Mouse (Mus musculus): Measurements from ENCODE around the gene Sugct.

Sugct gene

DNA sequence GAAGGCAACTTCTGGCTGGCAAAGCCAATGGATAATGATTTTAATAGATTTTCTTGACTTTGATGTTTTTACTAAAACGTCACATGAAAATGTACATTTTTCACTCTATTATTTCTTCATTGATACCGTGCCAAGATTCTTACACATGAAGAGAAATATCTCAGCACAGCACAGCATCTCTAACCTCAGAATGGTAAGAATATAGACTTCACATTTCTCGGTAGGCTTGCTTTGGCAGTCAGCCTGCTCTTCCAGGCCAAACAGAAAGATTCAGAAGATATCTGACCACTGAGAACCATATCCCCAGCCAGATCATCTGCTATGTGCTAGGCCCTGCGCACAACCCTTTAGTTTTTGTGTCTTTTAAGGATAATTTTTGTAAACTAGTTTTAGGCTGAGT lies 657.0 kb downstream of the Sugct start:
- DNase-seq (ENCODE audit: low read depth, low spot score), result no peak

DNA sequence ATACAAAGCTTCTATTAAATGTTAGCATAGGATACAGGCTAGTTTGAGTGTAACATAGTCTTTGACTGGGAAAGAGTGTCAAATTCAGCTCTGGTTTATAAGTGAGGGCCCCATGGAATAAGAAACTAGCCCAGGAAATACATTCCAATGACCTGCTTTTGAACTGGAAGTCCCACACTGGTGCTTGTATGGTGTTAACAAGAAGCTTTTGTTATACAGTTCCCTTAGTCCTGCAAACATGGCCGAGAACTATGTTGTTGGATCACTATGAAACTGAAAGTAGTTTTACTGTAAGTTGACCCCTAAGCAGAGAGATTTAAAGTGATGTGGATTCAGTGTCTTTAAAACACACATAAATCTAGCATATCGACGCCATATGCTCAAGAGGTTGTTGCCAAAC lies 657.5 kb downstream of the Sugct start:
- no peak for DNase-seq (ENCODE audit: low read depth, low spot score)

DNA sequence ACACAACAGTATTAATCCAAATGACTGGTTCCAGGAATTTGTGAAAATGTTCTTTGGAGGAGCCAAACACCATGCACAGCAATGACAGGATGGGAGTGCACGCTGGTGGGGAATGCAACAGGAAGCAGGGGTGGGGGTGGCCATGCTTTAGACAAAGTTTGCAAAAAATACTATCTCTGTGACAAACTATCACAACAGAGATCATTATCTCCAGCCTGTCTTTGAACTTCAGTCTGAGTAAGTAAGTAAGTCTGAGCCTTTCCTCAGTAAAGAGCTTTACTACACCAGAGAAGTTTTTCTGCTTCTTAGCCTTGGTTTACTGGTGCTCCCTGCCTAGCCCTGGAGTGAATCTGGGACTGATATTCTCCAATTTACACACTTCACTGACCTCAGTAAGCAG lies 664.6 kb downstream of the Sugct start:
- DNase-seq (ENCODE audit: low read depth, low spot score), result no peak

DNA sequence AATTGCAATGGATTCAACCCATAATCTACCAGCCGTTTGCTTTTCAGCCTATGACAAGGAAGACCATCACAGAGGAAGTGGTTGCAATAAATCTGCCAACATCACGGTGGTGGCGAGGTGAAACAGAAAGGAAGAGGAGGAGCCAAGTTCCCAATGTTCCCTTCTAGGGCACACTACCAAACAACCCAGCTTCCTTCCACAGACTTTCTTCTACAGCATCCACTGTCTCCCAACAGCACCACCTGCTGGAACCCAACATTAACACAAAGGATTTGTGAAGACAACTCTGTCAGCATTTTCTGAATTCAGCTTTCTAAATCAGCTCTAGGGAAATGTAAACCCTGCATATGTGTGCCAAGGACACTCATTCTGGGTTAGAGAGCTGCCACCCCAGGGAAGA lies 666.8 kb downstream of the Sugct start:
- DNase-seq (ENCODE audit: low read depth, low spot score), result peak; percentile 28

DNA sequence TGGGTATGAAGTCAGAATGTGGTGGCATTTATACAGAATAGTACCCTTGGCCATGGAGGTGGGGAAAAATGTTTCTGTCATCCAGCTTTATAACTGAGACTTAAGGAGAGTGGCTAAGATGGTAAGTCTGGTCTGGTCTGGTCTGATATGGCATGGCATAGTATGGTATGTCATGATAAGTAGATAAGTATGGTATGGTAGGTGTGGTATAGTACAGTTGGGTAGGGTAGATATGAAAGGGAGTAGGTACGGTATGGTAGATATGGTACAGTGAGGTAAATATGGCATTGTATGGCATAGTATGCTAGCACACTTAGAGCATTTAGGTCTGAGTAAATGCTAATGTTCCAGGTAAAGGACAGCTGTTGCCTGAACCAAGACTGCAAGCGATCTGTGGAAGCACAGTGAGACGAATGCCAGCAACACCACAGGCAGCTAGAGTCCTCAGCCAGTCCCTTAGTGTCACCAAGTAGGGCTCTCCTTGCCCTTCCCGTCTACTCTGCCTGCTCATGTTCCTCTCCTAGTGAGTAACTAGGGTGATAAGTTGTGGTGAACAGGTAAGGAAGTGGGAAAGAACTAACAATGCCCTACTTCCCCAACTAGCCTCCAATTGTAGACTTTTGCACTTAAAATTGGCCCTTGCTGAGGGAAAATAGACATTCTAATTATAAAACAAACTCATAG lies 667.4 kb downstream of the Sugct start:
- no peak for DNase-seq (ENCODE audit: low read depth, low spot score)

DNA sequence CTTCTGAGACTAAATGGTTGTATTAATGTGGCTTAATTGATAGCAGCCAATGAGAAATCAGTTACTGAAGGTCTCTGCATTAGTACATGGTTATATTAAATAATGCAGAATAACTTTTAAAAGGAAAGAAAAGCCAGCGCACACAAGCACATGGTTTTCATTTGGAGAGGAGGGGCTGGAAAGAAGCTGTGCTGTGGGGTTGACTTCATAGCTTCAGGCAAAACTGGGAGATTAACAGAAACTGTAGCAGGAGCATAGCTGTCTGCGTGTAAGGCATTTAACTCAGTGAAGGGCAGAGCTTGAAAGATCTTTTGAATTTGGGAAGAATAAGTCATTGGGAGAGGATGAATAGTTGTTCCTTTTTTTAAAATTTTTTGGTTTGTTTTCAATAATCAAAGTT lies 668.4 kb downstream of the Sugct start:
- no peak for DNase-seq (ENCODE audit: low read depth, low spot score)

DNA sequence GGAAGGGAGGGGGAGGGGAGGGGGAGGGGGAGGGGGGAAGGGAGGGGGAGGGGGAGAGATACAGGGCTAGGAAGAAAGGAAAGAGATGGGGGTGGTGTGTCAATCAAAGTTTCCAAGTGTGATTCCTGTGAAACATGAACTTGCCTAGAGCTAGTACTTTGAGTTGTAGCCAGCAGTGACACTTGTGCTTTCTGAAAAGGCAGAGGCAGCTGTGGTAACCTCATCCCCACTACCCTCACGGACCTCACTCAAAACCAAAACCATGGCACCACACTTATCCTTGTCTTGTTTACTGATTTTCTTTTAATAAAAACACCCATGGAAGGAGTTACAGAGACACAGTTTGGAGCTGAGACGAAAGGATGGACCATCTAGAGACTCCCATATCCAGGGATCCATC lies 698.9 kb downstream of the Sugct start:
- no peak for DNase-seq (ENCODE audit: low read depth, low spot score)

DNA sequence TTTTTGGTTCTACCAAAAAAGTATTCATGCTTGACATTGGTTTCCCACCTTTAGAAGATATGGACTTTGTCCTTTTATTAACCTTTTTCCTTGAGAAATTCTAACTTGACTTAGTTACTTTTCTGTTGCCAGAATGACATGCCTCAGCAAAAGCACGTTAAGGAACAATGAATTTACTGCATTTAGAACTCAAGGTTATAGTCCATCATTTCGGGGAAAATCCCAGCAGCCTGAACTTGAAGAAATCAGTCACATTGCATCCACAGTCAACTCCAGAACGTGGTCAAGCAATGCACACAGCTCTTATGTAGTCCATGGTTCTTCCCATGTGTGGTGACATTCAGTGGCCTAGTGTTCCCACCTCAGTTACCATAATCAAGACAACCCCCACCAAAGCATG lies 700.0 kb downstream of the Sugct start:
- no peak for DNase-seq (ENCODE audit: low read depth, low spot score)

DNA sequence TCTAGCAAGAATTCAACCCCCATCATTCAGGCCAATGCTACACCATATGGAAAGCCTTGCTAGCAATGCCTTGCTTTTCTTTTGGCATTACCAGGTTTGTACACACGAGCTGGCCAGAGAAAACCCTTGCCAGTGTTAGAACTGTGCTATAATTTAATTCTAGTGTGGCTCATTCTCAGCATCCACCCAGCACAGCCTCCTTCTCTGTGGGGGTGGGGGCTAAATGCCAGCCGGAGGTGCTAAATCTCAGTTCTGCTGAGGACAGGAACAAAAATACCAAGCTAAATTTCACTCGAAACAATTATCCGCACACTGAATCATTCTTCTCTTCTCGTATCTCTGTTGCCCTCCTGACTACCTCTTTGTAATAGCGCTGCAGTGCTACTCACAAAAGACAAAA lies 717.6 kb downstream of the Sugct start:
- no peak for DNase-seq (ENCODE audit: low read depth, low spot score)

DNA sequence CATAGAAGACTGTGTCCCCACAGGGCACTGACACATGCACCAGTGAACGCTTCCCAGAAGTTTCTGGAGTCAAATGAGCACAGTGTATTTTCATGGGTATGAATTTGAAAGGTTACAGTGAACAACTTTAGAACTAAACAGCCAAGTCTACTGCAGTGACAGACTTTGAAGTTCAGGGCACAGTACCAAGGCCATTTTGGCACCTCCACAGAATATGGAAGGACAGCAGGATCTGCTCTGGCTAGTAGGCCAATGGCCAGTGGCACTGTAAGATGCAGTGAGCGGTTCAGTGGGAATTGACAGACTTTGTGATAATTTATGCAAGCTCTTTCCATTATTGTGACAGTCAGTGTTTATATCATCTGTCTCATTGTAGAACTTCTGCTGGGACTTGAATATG lies 724.1 kb downstream of the Sugct start:
- DNase-seq (ENCODE audit: low read depth, low spot score), result no peak

DNA sequence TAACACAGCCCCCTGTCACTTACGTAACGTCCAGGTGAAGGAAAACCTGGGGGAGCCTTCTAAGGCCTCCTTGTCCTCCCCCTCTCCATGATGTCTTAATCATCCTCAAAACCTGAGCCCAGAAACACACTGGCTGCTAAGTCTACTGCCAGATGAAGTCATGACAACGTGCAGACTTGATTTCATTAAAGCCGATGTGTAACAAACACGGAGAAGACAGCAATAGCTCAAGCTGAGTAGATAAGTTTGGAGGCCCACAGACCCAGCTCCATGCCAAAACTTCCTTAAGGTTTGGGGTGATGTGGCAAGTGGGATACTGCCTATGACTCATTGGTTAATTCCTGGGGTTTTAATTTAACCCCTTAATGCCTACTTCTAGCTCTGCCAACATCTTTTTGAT lies 726.4 kb downstream of the Sugct start:
- no peak for DNase-seq (ENCODE audit: low read depth, low spot score)

DNA sequence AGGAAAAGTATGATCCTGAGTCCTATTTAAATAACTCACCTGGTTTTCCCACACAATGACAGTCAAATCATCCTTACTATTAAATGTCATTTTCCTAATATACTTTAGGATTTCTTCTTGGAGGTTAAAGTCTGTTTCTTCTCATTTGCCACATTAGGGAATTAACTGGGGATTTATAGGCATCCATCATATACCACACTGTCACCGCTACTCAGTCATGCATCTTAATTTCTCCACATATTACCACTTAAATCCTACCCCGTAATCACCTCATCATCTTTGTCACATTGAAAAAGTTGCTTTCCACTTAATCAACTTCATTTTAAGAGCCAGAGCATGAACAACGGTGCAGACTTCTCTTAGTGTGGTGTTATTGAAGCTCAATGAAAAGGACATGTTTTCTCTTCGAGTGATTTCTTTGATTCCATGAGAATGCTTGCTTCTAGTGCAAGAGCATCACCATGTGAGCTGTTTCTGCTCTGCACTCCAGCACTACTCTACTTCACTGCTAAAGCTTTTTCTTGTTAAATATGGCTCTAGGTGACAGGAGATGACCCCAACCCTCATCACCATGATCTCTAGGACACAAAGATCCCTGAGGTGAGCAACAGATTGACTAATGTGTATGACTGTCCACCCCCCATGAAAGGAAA lies 730.4 kb downstream of the Sugct start:
- no peak for DNase-seq (ENCODE audit: low read depth, low spot score)

DNA sequence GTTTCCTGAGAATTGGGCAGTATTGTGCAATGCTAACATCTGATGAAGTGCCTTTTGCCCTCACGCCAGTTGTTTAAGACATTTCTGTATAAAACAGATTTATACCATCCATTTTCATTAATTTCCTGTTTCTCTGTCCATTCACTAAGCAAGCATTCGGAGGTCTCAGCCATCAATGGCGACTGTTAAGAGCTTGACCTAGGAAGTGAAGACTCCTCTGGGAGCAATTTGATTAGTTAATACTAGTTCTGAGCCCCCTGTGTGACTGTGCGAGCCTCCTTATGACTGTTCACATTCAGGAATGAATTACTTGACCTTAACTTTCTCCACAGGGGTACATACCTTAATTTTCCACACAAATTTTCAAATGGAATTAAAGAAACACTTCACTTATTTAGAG lies 743.3 kb downstream of the Sugct start:
- no peak for DNase-seq (ENCODE audit: low read depth, low spot score)

DNA sequence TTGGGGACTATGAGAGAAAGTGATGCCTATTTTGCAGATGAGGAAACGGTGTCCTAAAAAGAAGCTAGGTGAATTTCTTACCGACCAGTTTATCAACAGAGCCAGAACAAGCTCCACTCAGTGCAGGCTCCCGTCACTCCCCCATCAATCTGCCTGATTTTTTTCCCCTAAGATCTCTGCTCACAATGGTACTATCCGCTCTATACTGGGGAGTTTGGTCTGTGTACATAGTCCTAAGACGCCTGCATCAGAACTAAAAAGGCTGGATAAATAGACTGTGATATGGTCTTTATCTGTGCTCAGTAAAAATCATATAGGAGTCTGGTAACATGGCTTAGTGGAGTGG lies 755.9 kb downstream of the Sugct start:
- no peak for DNase-seq (ENCODE audit: low read depth, low spot score)

DNA sequence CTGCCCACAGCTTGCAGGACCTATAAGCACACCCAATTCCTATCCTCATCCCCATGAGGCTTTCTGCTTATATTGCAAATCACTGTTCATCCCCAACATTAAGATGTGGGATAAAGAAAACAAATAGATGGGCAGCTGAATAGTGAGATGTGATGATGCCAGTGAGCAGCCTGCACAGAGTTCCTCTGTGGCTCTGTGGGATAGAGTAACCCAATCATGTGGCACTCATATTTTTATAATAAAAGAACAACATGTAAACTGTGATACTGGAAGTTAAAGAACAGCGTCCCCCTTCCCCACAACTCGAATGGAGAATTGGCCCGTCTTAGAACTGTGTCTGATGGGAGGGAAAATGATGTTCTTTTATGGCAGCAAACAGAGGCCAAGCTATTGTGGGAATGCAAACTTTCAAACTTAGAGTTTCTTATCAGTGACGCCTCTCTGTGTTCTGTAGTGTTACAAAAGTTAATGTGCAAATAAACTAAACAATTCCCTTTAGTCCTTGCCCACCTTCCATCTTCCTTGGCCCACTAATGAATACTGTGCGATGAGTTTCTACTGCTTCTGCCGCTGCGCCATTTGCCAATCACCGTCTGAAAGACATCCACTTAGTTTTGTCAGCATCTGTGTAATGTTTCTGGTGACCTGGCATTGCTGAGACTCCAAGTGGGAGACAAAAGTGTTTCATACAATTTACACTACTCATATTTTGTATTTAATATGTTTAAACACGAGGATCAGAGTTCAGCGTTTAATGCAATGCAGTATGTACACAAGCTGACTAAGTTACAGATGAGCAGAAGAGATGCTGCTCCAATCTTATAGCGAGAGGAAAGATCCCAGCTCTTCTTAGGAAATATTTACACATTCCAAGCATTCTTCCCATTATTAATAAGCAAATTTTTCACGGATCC lies 756.5 kb downstream of the Sugct start:
- DNase-seq (ENCODE audit: low read depth, low spot score), result no peak

DNA sequence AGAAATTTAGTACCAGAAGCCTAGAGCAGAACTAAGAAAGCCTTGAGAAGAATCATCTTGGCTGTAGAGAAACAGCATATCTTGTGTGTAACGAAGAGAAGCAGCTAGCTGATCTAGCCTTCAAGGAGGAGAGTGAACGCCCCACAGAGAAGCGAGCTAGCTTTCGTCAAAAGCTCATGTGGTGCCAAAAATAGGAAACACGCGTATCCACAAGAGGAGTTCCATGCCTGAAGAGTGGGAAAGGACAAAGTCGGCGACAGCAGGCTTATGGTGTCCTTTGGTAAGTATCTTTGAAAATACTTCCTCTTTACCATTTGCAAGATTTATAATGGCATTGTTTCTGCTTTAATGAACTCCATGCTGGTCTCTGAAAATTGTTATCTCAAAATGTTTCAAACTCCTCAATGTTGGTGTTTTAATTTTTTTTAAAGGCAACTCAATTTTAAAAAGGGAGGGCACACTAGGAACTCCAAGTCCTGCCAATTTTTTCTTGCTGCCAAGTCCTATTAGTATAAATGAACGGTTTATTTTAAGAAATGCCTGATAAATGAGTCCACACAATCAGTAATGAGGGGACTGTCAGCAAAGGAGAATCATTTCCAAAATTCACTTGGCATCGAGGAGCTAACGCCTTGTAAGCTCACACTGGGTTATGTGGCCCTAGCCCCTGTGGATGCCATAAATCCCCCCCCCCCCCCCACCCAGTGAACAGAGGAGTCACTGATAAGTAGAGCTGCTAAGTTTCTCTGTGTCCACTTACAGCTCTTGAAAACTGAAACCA lies 757.7 kb downstream of the Sugct start:
- DNase-seq (ENCODE audit: low read depth, low spot score), result no peak

DNA sequence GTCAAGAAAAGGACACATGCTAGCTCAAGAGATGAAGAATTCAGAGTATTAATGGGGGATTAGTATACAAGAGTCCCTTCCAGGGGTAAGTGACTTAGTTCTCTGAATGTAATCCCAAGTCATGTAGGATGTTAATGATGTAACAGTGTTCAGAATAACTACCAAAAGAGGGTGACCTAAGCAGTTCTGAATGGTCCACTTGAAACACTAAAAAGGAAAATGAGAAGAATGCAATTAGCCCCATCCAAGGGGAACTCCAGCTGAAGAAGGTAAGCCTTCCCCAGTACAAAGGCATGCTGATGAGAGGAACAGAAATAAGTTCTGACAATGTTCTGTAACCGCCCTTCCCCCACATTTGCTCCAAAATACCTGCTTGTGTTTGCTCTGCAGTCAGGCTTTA lies 760.3 kb downstream of the Sugct start:
- DNase-seq (ENCODE audit: low read depth, low spot score), result no peak

DNA sequence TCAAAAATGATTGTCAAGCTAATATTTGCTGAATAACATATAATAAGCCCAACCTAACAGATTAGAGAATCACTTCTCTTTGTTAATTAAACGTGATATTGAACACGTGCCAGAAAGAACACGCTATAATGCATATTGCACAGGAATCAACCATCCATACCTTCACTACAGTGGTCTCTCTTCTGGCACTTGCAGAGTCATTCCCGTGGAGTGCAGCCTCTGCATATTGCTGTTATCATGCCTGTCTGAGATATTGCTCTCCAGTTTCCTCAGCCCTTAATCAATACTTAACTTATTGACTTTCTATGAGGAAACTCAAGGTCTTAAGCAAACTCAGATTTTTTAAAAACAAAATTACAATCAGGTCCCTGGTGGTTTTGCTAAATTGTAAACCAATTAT lies 761.8 kb downstream of the Sugct start:
- no peak for DNase-seq (ENCODE audit: low read depth, low spot score)

DNA sequence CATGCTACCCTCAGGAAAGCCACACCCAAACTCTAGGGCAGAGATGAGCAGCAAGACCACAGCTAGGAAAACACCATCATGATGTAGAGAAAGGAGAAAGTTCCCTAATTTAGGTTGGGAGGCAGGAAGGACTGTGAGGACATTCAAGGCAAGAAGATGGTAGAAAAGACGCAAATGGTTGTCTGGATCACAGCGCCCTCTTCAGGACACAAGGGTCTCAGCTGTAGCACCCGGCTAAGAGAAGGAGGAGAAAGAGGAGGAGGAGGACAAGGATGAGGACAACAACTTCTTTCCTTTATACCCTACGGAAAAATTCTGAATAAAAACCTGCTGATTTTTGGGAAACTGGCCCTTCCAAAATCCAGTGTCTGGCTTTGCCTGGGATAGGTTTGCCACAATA lies 774.0 kb downstream of the Sugct start:
- peak; percentile 11 for DNase-seq (ENCODE audit: low read depth, low spot score)

DNA sequence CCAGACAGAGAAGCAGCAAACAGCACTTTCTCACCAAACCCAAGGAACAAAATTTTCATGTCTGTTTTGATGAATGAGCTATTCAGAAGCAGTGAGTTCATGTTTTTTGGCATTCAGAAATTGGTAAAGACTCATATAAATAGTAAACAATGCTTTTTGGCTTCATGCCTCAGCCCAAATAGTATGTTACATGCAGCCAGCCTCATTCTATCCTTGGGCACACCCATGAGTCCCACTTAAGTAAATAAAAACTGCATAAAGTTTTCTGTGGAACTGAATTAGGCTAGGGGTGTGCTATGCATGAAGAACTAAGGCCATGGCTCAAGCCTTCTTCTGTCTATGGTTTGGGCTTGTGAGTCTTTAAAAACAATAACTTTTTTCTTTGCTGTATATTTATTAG lies 779.7 kb downstream of the Sugct start:
- DNase-seq (ENCODE audit: low read depth, low spot score), result no peak

DNA sequence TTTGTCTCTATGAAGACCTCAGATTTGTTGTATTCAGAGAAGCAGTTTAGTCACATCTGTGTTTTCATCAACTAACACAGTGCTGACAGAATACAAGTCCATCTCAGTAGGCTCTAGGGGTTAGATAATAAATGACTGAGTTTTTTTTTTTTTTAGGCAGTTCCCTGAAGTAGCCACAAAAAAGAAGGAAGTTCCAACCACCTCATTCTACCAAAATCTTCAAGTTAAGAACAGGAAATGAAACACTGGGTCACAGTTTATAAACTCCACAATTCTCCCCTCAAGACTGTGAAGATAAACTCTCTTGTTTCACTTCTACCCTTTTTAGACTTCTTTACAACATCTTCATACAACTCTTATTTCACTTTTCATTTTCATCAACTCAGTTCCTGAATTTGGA lies 783.1 kb downstream of the Sugct start:
- no peak for DNase-seq (ENCODE audit: low read depth, low spot score)

DNA sequence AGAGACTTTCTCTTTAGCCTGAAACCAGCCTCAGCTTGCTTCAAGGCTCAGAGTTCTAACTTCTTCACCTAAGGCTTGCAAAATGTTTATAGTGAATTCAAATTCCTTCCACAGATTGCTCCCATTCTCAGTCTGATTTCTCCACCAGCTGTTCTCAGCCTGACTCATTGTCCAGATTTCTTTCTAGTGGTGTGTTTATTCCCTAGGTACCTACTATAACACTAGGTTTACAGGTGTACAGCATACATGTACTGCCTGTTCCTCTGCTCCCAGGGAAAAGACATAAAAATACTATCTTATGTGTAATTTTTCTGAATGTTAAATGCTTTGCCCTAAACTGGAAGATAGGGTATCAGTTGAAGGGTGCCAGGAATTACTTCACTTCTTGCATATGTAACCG lies 788.4 kb downstream of the Sugct start:
- DNase-seq (ENCODE audit: low read depth, low spot score), result no peak

Measured in WW6 (cell line).